Mouse (Mus musculus) forebrain, embryonic 14.5 days (tissue): Measurements from ENCODE around the gene Ube2l6. TPM values are rescaled to one million over a fixed set of nuclear protein-coding genes. Genes with fewer than 3 reads are reported as not detected.

Experiments
- ATAC-seq: fragments of 200-750 bp; cut with Nextera tagmentation; 2 replicates; pipeline ENCODE4 v1.8.0; 2017; ENCODE audit warnings: mild to moderate bottlenecking, moderate library complexity
- DNase-seq: peaks from one replicate; pipeline ENCODE4 v3.0.0-alpha.2; 2015; ENCODE audit warnings: low spot score
- H3K27ac ChIP-seq: fragments of 300-500 bp; sonication (generic); 2 replicates; pipeline ENCODE4 v1.5.1; 2014; ENCODE audit warnings: low read depth, mild to moderate bottlenecking, control low read depth, low read length, moderate library complexity
- H3K27me3 ChIP-seq: fragments of 300-500 bp; sonication (generic); replicated peaks from 2 replicates; pipeline ENCODE4 v1.6.1; 2014; ENCODE audit warnings: low read length, control low read depth, mixed read lengths; ENCODE audit not compliant: control insufficient read depth, insufficient read depth
- H3K36me3 ChIP-seq: fragments of 300-500 bp; sonication (generic); 2 replicates; pipeline ENCODE4 v1.6.1; 2014; ENCODE audit warnings: low read length, control low read depth; ENCODE audit not compliant: control insufficient read depth, insufficient read depth
- H3K4me1 ChIP-seq: fragments of 300-500 bp; sonication (generic); 2 replicates; pipeline ENCODE4 v1.6.1; 2014; ENCODE audit warnings: antibody characterized with exemption, low read length, control low read depth; ENCODE audit not compliant: control insufficient read depth, insufficient read depth
- H3K4me2 ChIP-seq: fragments of 300-500 bp; sonication (generic); 2 replicates; pipeline ENCODE4 v1.6.1; 2014; ENCODE audit warnings: mild to moderate bottlenecking, control low read depth, low read length
- H3K4me3 ChIP-seq: fragments of 300-500 bp; sonication (generic); 2 replicates; pipeline ENCODE4 v1.5.1; 2014; ENCODE audit warnings: low read depth, low read length, control low read depth
- H3K9ac ChIP-seq: fragments of 300-500 bp; sonication (generic); 2 replicates; pipeline ENCODE4 v1.6.1; 2014; ENCODE audit warnings: mild to moderate bottlenecking, low read length, control low read depth, moderate library complexity
- H3K9me3 ChIP-seq: fragments of 300-500 bp; sonication (generic); replicated peaks from 2 replicates; pipeline ENCODE4 v1.6.1; 2016; ENCODE audit warnings: low read length, control low read depth, mixed read lengths; ENCODE audit not compliant: control insufficient read depth
- WGBS: fragments of 180-500 bp; shearing (Covaris S2); extraction: QIAGEN DNeasy Blood & Tissue Kit; methylation state at CpG from one replicate; pipeline ENCODE4 v1.1.7; 2014; 5-methylcytosine and 5-hydroxymethylcytosine counted together
- polyA plus RNA-seq: library from polyadenylated mRNA; unstranded; fragments of >200 nt; fragmentation: Nextera tagmentation; extraction: Ambion mirVana; gene quantifications from 2 replicates; pipeline ENCODE4 v1.2.1, GENCODE M21; 2014

Ube2l6 gene
- polyA plus RNA-seq, 1 experiment from 2014 or later: 21.8 TPM

GRCm38 (mm10) chr2:84819861-84820260 lies 21.2 kb downstream of the Ube2l6 start:
- Histone ChIP-seq H3K36me3 (no peaks in the 10 kb centered on the region), H3K4me2 (no peak overlapping the region), H3K4me3 (no peak overlapping the region), H3K9ac (no peak overlapping the region), H3K9me3 (no peaks in the 10 kb centered on the region), H3K4me1 (no peaks in the 10 kb centered on the region), H3K27ac (no peak overlapping the region), H3K27me3 (0 out of 2 replicates have a peak, but pooled peaks cover 3% of the 10 kb centered on the region)
- ATAC-seq (no peak), DNase-seq (no peak)
- 74% methylated on average over 3 of the region's 3 CpGs for WGBS

DNA sequence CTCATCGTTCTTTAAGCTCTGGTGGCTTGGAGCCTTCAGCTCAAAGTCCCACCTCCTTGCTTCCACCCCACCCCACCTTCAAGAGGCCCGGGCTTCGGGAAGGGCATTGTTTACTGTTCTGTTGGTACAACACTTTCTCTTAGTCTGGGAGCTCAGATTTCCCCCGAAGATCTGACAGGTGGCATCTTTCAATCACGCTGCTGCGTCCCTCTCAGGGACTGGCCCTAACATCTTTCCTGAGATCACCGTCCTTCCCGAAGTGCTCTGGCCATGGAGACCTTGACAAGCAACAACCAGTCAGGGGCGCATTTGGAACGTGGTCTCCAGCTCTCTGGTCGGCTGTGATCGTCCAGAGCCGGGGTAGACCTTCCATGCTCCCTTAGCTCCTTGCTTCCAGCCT lies 23.9 kb downstream of the Ube2l6 start, which contains the start of gene Smtnl1:
TSS of gene Smtnl1 (minus strand) at position 101 of the 400 bp plus-strand sequence.
- H3K9me3 ChIP-seq: no peaks in the 10 kb centered on the region
- no peak for DNase-seq
- ATAC-seq: no peak
- no peak within 1 kb of the TSS for H3K27ac ChIP-seq
- H3K9ac ChIP-seq: no peak within 1 kb of the TSS
- 0 out of 2 replicates have a peak, but pooled peaks cover 3% of the 10 kb centered on the region for H3K27me3 ChIP-seq
- 68% methylated on average over 13 of the region's 13 CpGs for WGBS
- no peak within 1 kb of the TSS for H3K4me3 ChIP-seq
- no peaks in the 10 kb centered on the region for H3K36me3 ChIP-seq
- peaks cover 1% of the 10 kb centered on the region; the same call in 1 of the 2 replicates for H3K4me1 ChIP-seq
- H3K4me2 ChIP-seq: no peak within 1 kb of the TSS

GRCm38 (mm10) chr2:84823237-84823636 lies 24.6 kb downstream of the Ube2l6 start:
- Histone ChIP-seq H3K4me1 (peaks cover 4% of the 10 kb centered on the region; the same call in 1 of the 2 replicates), H3K9ac (no peak overlapping the region), H3K4me2 (no peak overlapping the region), H3K4me3 (no peak overlapping the region), H3K9me3 (no peaks in the 10 kb centered on the region), H3K27me3 (0 out of 2 replicates have a peak, but pooled peaks cover 3% of the 10 kb centered on the region), H3K27ac (no peak overlapping the region), H3K36me3 (no peaks in the 10 kb centered on the region)
- 43% methylated on average over 2 of the region's 2 CpGs for WGBS
- no peak for ATAC-seq
- DNase-seq: no peak

DNA sequence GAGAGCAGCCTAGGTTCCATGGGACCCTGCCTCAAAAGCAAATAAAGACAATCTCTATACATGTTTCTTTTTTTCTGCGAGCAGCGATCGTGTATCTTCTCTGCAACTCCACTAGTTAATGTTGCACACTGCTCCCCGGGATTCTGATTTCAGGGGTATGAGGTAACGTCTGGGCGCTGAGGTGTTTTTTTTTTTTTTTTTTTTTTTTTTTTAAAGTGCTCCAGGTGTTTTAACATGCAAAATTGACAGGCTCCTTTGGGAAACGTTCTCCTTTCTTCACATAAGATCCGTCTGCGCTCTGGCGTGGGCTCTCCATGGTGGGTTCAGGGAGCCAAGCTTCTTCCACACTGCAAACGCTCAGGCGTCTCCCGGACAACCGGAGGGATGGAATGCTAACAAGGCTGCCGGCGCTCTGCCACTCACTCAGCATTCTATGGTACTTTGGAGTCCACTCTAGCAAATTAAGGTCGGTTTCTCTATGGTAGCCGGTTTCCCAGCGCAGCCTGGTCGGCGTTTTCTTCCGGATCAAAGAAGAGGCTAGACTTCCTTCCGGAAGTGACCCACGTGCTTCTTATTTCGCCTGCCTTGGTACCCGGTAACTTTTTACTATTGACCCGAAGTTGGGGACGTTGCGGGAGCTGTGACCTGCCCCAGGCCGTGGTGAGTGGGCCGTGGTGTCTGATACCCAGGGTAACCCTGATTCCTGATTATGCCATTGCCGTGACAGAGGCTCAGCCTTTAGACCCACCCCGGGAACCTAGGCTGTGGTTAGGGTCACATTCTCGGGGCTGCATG lies 28.1 kb downstream of the Ube2l6 start, which contains the start of gene Timm10:
TSS of gene Timm10 (plus strand) at position 510 of the 795 bp plus-strand sequence.
- WGBS: under 1% methylated on average over 34 of the region's 34 CpGs
- DNase-seq: peak; percentile 98
- peaks cover 4% of the 10 kb centered on the region; the same call in 1 of the 2 replicates for H3K4me1 ChIP-seq
- H3K27ac ChIP-seq: no peak within 1 kb of the TSS
- 0 out of 2 replicates have a peak, but pooled peaks cover 3% of the 10 kb centered on the region for H3K27me3 ChIP-seq
- peaks cover 12% of the 10 kb centered on the region; the same call in 1 of the 2 replicates for H3K36me3 ChIP-seq
- ATAC-seq: peak; percentile 94
- H3K4me2 ChIP-seq: peak within 1 kb of the TSS; percentile 99
- peak within 1 kb of the TSS; percentile 74 for H3K9ac ChIP-seq
- no peaks in the 10 kb centered on the region for H3K9me3 ChIP-seq
- peak within 1 kb of the TSS; percentile 61 for H3K4me3 ChIP-seq

DNA sequence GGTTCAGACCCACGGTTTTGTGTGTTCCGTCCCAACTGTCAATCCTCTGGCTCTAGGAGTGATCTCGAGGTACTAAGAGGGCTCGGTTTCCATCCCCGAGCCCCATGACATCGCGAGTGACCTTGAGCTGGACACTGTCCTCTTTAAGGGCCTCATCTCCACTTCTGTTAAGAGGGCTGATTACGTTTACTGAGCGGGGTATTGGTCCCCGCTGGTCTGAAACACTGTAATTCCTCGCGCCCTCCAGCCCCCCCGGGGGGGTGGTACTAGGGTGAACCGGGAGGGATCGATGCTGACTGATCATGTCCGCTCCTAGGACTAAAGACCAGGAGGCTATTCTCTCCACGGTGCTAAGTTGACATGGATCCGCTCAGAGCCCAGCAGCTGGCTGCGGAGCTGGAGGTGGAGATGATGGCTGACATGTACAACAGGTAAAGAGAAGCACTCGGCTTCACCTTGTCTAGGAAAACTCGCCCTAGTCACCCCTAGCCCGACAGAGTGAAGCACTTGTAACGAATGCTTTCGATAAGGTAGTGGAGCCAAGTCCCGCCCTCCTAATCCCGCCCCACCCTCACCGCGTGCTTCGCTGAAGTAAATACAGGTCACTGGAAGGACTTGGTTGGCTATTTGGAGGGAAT lies 28.8 kb downstream of the Ube2l6 start:
- Histone ChIP-seq H3K27me3 (0 out of 2 replicates have a peak, but pooled peaks cover 3% of the 10 kb centered on the region), H3K9ac (peak overlapping the region; percentile 74), H3K4me2 (peak overlapping the region; percentile 99), H3K27ac (no peak overlapping the region), H3K4me1 (peaks cover 4% of the 10 kb centered on the region; the same call in 1 of the 2 replicates), H3K9me3 (no peaks in the 10 kb centered on the region), H3K4me3 (peak overlapping the region; percentile 61), H3K36me3 (peaks cover 12% of the 10 kb centered on the region; the same call in 1 of the 2 replicates)
- DNase-seq: no peak
- ATAC-seq: peak; percentile 21
- under 1% methylated on average over 29 of the region's 29 CpGs for WGBS

DNA sequence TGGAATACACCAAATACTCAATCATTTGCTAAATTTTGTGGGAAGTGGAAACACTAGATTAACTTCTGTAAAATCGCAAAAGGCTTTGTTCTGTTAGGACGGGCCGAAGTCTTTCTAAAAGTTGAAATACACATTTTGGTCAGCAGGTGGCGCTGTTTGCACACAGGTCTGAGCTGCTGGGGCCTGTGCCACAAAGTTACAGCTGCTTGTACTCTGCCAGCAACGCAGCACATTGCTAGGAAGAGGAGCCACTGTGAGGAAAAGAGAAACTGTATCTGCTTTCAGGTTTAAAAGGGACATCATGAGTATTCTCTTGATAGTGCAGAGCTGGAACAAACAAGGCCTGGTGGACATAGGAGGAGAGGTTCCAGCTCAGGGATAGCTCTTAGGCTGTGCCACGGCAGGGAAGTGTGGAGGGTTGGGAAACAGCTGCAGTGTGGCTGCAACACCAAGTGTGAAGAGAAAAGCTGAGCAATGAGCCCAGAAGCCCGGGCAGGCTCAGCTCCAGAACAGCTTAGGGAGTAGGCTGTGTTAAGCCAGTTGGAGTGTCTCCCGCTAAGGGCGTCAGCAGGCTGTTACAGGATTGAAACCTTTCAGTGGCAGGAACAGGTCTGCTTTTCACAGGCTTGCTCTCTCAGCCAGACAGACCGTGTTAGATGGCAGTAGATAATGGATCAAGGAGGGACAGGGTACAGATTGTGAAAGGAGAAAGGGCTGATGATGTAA lies 33.2 kb downstream of the Ube2l6 start:
- Histone ChIP-seq H3K36me3 (peaks cover 12% of the 10 kb centered on the region; the same call in 1 of the 2 replicates), H3K4me2 (no peak overlapping the region), H3K9ac (peak overlapping the region; percentile 37; the same call in 1 of the 2 replicates), H3K4me1 (peaks cover 4% of the 10 kb centered on the region; the same call in 1 of the 2 replicates), H3K27ac (peak overlapping the region; percentile 44; the same call in 1 of the 2 replicates), H3K27me3 (no peaks in the 10 kb centered on the region), H3K9me3 (no peaks in the 10 kb centered on the region), H3K4me3 (no peak overlapping the region)
- WGBS: 28% methylated on average over 10 of the region's 10 CpGs
- DNase-seq (peak; percentile 95), ATAC-seq (peak; percentile 75)

DNA sequence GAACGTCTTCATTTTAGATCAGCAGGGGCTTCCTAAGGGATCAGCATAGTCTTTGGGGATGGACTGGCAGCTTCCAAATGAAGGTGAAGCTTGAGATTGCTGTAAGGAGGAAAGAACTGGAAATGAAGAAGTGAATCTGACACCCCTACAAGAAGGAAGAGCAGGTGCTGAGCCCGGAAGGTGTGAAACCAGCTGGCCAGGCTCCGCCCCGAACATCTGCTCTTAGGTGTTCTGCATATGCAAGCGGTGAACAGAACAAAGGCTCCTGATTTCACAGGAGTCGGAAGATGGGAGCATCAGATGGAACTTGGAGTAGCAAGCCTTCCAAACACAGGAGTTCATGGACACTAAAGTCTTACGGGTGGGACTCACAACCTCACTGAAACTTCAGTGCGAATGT lies 38.5 kb downstream of the Ube2l6 start:
- no peak for ATAC-seq
- Histone ChIP-seq H3K9me3 (no peaks in the 10 kb centered on the region), H3K9ac (no peak overlapping the region), H3K36me3 (no peaks in the 10 kb centered on the region), H3K27me3 (peaks cover 12% of the 10 kb centered on the region), H3K4me3 (no peak overlapping the region), H3K4me2 (no peak overlapping the region), H3K27ac (no peak overlapping the region), H3K4me1 (peaks cover 5% of the 10 kb centered on the region; the same call in 1 of the 2 replicates)
- DNase-seq: peak; percentile 14
- WGBS: 62% methylated on average over 8 of the region's 8 CpGs

DNA sequence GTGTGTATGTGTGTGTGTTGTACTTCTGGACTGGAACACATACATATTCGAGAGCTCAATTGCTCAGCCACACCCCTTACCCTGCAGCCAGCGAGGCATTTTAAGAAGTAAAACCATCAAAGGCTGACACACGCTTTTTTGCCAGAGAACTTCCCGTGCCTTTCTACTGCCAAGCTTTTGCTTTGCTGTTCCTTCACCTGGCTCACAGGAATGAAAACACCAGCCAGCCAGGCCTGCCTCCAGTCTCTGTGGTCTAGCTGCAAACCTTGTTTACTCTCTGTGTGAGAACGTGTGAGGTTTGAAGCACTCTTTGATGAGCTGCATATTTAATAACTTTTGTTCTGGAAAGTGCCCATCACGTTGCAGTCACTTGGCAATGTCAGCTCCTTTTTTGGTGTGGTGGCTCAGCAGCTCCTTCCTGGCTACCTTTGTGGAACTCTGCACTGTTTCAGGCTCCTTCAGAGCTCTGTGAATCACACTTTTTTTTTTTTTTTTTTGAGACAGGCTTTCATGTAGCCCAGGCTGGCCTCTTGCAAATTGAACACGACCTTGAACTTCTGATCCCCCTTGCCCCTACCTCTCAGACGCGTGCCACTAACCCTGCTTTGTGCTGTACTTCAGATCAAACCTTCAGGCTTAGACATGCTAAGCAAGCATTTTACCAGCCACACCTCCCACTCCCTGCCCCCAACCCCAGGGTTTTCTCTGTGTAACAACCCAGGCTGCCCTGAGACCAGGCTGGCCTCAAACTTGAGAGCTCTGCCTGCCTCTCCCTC lies 39.4 kb downstream of the Ube2l6 start:
- H3K4me1 ChIP-seq: peaks cover 5% of the 10 kb centered on the region; the same call in 1 of the 2 replicates
- H3K27me3 ChIP-seq: peaks cover 12% of the 10 kb centered on the region
- H3K4me3 ChIP-seq: no peak overlapping the region
- H3K4me2 ChIP-seq: 0 out of 2 replicates have a peak overlapping the region, but pooled peaks have one; percentile 97
- H3K36me3 ChIP-seq: no peaks in the 10 kb centered on the region
- H3K9ac ChIP-seq: no peak overlapping the region
- H3K27ac ChIP-seq: no peak overlapping the region
- ATAC-seq (no peak), DNase-seq (no peak)
- WGBS: 30% methylated on average over 9 of the region's 9 CpGs
- H3K9me3 ChIP-seq: no peaks in the 10 kb centered on the region
